Mouse (Mus musculus): ENCODE results near the gene Cbx5. TPM values are rescaled to one million over a fixed set of nuclear protein-coding genes. Genes with fewer than 3 reads are reported as not detected.
A peak's percentile ranks its signal among the peaks of the same experiment; 100 is the strongest.

The Cbx5 gene
- total RNA-seq, 2 experiments from 2014 or later: 42.1 to 57.4 TPM

DNA sequence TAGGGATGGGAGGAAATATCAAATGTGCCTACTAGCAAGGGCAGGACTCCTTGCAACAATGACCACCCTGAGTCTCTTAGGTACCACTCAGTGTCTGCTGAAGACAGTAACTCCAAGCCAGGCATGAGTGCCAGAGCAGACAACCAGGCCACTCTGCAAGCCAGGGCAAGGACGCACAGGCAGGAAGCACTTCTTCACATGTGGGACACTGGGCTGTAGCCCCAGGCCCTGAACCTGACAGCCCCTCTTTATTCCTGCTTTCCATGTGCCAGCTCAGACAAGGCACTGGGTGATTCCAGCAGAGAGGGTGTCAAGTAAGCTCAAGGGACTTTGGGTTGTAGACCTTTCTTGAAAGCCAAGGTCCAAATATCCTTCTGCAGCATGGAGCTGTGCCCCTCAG lies 60.8 kb downstream of the Cbx5 start:
- no peak for ATAC-seq (replicated peaks; ENCODE audit: low FRiP score, poor library complexity, severe bottlenecking)

- ATAC-seq (replicated peaks; ENCODE audit: low FRiP score, poor library complexity, severe bottlenecking): 0 out of 2 replicates have a peak, but pooled peaks have one; percentile 33
Measured at GRCm38 (mm10) chr15:103178137-103178536, 61.5 kb downstream of the Cbx5 start.

GRCm38 (mm10) chr15:103177611-103178041 lies 62.0 kb downstream of the Cbx5 start:
- ATAC-seq (replicated peaks; ENCODE audit: low FRiP score, poor library complexity, severe bottlenecking): no peak

DNA sequence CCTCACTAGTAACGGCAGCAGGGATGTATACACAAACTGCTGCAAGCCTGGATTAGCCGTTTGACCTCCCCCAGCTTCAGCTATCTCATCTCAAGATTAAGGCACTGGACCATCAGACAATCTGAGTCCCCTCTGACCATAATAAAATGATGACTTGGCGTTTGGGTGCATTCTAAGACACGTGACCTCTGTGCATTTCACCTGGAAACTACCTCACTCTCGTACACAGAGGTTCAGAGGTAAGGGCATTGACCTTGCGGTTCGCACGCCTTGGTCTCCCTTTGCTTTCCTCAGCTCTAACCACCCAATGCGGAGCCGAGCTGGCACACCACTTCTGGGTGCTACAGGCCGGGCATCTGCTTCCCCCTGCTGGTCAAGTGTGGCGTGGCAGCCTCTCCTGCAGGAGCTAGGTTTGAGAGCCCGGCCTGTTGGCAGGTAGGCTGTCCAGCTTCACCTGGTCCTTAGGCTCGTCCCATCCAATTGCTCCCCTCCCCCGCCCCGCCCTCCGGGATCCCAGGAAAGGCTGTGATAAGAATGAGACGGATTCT lies 62.7 kb downstream of the Cbx5 start:
- ATAC-seq (replicated peaks; ENCODE audit: low FRiP score, poor library complexity, severe bottlenecking): peak; percentile 75

GRCm38 (mm10) chr15:103173251-103173650 lies 66.4 kb downstream of the Cbx5 start:
- ATAC-seq (replicated peaks; ENCODE audit: low FRiP score, poor library complexity, severe bottlenecking): no peak

DNA sequence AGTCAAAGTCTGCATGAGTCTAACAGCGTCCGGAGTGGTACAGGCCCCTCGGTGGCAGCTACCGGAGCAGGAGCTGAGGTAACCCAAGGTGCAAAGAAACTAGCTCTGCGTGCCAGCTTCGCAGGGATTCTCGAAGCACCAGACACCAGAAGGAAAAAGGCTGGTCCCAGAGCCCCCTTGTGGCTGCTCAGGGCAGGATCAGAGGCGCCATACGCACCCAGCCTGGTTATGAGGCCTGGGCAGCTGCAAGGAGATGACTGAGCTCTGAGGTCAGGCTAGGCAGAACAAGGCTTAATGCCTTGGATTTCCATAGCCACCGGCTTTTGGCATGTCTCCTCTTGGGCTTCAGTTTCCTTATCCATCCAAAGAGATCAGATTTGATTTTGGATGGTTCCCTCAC lies 67.1 kb downstream of the Cbx5 start:
- ATAC-seq (replicated peaks; ENCODE audit: low FRiP score, poor library complexity, severe bottlenecking): no peak

DNA sequence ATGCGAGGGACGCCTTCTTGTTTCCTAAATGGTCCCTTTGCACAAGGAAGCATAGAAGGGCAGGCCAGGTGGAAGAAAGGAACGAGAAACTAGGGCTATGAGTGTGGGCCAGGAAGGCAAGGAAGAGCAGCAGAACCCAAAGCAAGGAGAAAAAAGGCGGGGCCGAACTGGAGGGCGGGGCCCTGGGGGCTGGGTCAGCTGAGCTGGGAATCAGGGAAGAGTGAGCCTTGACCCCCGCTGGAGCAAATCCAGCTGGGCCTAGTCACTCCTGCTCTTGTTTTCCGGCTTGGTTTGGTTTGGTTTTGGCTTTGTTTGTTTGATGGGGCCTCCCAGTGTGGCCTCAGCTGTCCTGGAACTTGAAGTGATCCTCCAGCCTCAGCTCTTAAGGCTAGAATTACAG lies 68.3 kb downstream of the Cbx5 start:
- ATAC-seq (replicated peaks; ENCODE audit: low FRiP score, poor library complexity, severe bottlenecking): no peak

- no peak for ATAC-seq (replicated peaks; ENCODE audit: low FRiP score, poor library complexity, severe bottlenecking)
Measured at GRCm38 (mm10) chr15:103170316-103170679, 69.3 kb downstream of the Cbx5 start.

- ATAC-seq (replicated peaks; ENCODE audit: low FRiP score, poor library complexity, severe bottlenecking): no peak
Measured at GRCm38 (mm10) chr15:103169612-103170315, 69.9 kb downstream of the Cbx5 start.

GRCm38 (mm10) chr15:103168801-103169611 lies 70.6 kb downstream of the Cbx5 start:
- ATAC-seq (replicated peaks; ENCODE audit: low FRiP score, poor library complexity, severe bottlenecking): no peak

GRCm38 (mm10) chr15:103167786-103168185 lies 71.8 kb downstream of the Cbx5 start:
- no peak for ATAC-seq (replicated peaks; ENCODE audit: low FRiP score, poor library complexity, severe bottlenecking)

GRCm38 (mm10) chr15:103167042-103167615 lies 72.5 kb downstream of the Cbx5 start, which contains the start of gene Smug1:
Smug1 (minus strand) TSS chr15:103167092.
- ATAC-seq (replicated peaks; ENCODE audit: low FRiP score, poor library complexity, severe bottlenecking): no peak

DNA sequence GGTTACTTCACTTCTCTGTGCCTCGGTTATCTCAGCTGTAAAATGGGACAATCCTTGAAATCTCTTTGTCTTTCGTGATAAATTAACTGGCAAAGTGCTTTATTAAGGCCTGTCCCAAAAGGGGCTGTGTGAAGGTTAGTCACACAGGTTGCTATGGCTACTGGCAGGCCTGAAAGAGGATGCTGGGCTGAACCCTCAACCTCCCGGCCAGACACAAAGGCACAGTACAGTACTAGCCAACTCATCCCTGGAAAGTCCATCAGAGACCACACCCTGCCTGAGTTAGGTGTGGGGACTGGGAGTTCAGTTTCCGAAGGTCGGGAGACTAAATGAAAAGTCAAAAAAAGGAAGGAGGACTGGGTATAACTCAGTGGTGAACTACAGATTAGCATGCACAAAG lies 73.7 kb downstream of the Cbx5 start:
- ATAC-seq (replicated peaks; ENCODE audit: low FRiP score, poor library complexity, severe bottlenecking): no peak

- peak; percentile 61 for ATAC-seq (replicated peaks; ENCODE audit: low FRiP score, poor library complexity, severe bottlenecking)
Measured at GRCm38 (mm10) chr15:103165379-103165778, 74.2 kb downstream of the Cbx5 start.

DNA sequence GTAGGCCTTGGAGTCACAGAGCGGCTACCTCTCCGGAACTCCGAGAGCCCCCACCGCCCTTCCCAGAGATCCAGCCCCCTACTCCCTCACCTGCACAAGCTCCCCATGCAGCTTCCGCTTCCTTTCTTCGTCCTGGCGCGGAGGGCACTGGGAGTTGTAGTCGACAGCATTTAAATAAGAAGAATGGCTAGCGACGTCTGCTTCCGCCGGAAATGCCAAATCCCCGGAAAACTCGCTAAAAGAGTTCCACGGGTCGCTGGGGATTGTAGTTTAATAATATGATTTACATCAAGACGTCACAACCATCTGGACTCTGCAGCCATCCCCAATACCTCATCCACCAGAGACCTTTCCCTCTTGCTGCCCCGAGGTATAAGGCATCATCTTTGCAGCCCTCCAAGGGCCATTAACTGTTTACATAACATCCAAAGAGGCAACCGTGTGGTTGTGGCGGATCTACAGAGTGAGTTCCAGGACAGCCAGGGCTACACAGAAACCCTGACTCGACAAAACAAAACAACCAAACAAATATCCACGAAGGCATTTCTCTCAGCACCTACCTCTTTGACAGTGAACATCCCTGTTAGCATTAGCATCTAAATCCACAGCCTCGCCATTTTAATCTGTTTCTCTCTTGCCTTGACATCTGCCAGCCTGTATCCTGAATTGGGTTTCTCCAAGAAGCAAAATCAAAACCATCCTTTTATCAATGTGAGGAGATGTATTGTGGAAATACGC lies 76.3 kb downstream of the Cbx5 start:
- peak; percentile 34; the same call in 1 of the 2 replicates for ATAC-seq (replicated peaks; ENCODE audit: low FRiP score, poor library complexity, severe bottlenecking)

DNA sequence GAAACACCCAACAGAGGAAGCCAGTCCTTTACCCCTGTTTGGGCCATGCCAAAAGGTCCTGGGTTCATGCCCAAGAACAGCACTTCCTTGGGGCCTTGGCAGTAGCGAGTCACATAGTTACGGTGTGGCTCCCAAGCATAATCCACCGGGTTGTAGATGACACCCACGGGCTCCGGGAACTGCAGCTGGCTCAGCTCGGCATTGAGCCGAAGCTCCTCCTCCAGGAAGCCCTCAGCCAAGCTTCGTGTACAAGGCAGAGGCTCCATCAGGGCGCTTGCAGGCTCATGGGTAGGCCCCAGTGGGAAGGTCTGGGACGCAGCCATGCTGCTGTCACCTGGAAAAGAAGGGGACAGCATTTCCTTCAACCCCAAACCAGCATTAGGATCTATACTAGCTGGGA lies 82.0 kb downstream of the Cbx5 start:
- no peak for ATAC-seq (replicated peaks; ENCODE audit: low FRiP score, poor library complexity, severe bottlenecking)

- ATAC-seq (replicated peaks; ENCODE audit: low FRiP score, poor library complexity, severe bottlenecking): no peak
Measured at GRCm38 (mm10) chr15:103156890-103157289, 82.7 kb downstream of the Cbx5 start.

- 0 out of 2 replicates have a peak, but pooled peaks have one; percentile 12 for ATAC-seq (replicated peaks; ENCODE audit: low FRiP score, poor library complexity, severe bottlenecking)
Measured at GRCm38 (mm10) chr15:103155366-103156321, 84.0 kb downstream of the Cbx5 start.

All from erythroblast, adult 5-6 weeks (primary cell).